Mouse (Mus musculus): ENCODE data around the gene Bcar3. TPM values are rescaled to one million over a fixed set of nuclear protein-coding genes. Genes with fewer than 3 reads are reported as not detected.

The Bcar3 gene
- polyA plus RNA-seq, 1 experiment: 93.8 TPM

DNA sequence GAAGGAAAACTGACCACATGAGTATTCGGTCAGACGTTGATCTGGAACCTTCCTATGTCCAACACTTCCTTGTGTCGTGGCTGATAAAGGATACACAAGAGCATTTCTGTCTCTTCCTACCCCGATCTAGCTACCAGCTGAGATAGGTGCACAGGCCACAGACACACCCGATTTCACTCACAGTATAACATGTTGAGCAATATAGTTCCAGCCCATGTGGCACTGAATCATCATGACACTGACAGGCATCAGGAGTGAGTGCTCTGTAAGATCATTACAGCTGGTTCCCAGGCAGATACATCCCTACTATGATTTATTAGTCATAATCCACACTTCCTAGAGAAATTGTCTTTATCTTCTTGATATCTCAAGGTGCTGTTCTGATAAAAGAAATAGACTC, 54.7 kb downstream of the Bcar3 start:
- H3K36me3 ChIP-seq (ENCODE audit: control insufficient read depth, insufficient read depth, low read length): no peaks in the 10 kb centered on the region
- H3K27me3 ChIP-seq (ENCODE audit: control insufficient read depth, insufficient read depth, low read length): no peaks in the 10 kb centered on the region
- 41% methylated on average over 5 of the region's 5 CpGs for WGBS
- TF ChIP-seq POLR2A (IDR thresholded peaks at IDR 0.05; ENCODE audit: low read depth, low read length): no peak
- TF ChIP-seq CTCF (IDR thresholded peaks at IDR 0.05; ENCODE audit: extremely low read depth, insufficient read length, insufficient replicate concordance, low read depth, low read length): no peak
- no peak overlapping the region for H3K4me3 ChIP-seq (ENCODE audit: low read depth, low read length)
- peaks cover 25% of the 10 kb centered on the region for H3K4me1 ChIP-seq (ENCODE audit: control insufficient read depth, insufficient read depth, insufficient read length, low read length)
- H3K27ac ChIP-seq (ENCODE audit: insufficient read depth, low read depth, low read length): peak overlapping the region; percentile 13

DNA sequence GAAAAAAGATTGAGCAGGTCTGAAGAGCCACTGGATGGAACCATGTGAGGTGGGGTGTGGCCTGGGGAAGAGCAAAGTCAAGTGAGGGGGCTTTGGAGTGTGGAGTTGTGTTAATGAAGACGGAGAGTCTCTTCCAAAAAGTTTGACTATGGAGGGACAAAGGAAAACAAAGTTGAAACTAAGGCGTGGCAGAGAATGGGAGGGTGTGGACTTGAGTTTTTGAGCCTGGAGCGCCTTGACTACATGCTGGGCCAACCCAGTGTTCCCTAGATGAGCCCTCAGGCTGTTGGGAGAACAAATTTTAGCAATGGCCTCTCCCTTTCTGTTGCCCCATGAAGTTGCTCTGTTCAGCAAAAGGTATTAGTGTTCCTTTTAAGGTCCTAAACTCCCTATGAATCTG, 58.9 kb downstream of the Bcar3 start:
- WGBS: 65% methylated on average over 3 of the region's 3 CpGs
- TF ChIP-seq POLR2A (IDR thresholded peaks at IDR 0.05; ENCODE audit: low read depth, low read length) (no peak), CTCF (IDR thresholded peaks at IDR 0.05; ENCODE audit: extremely low read depth, insufficient read length, insufficient replicate concordance, low read depth, low read length) (no peak)
- no peak overlapping the region for H3K27ac ChIP-seq (ENCODE audit: insufficient read depth, low read depth, low read length)
- no peaks in the 10 kb centered on the region for H3K36me3 ChIP-seq (ENCODE audit: control insufficient read depth, insufficient read depth, low read length)
- peaks cover 7% of the 10 kb centered on the region for H3K4me1 ChIP-seq (ENCODE audit: control insufficient read depth, insufficient read depth, insufficient read length, low read length)
- no peak overlapping the region for H3K4me3 ChIP-seq (ENCODE audit: low read depth, low read length)
- H3K27me3 ChIP-seq (ENCODE audit: control insufficient read depth, insufficient read depth, low read length): no peaks in the 10 kb centered on the region

DNA sequence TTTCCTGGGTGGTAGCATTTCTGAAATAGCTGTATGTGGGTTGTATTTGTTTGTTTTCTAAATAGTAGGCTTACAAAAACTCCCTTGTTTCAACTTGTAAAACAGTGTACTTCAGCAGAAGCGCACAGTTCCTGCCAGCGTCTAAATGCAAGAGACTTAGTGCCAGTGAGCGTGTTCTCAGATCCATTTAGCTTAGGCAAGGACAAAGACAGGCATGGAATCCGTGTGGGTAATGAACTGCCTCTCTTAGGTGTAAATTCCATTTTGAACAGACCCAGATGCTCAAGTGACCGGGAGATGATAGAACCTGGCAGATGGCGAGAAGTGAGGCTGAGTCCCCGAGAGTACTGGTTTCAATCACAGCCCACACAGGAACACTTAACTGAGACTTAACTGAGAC, 65.5 kb downstream of the Bcar3 start:
- Histone ChIP-seq H3K4me1 (ENCODE audit: control insufficient read depth, insufficient read depth, insufficient read length, low read length) (no peaks in the 10 kb centered on the region), H3K27ac (ENCODE audit: insufficient read depth, low read depth, low read length) (no peak overlapping the region), H3K27me3 (ENCODE audit: control insufficient read depth, insufficient read depth, low read length) (no peaks in the 10 kb centered on the region), H3K4me3 (ENCODE audit: low read depth, low read length) (no peak overlapping the region), H3K36me3 (ENCODE audit: control insufficient read depth, insufficient read depth, low read length) (no peaks in the 10 kb centered on the region)
- TF ChIP-seq POLR2A (IDR thresholded peaks at IDR 0.05; ENCODE audit: low read depth, low read length) (no peak), CTCF (IDR thresholded peaks at IDR 0.05; ENCODE audit: extremely low read depth, insufficient read length, insufficient replicate concordance, low read depth, low read length) (no peak)
- WGBS: 89% methylated on average over 7 of the region's 7 CpGs

DNA sequence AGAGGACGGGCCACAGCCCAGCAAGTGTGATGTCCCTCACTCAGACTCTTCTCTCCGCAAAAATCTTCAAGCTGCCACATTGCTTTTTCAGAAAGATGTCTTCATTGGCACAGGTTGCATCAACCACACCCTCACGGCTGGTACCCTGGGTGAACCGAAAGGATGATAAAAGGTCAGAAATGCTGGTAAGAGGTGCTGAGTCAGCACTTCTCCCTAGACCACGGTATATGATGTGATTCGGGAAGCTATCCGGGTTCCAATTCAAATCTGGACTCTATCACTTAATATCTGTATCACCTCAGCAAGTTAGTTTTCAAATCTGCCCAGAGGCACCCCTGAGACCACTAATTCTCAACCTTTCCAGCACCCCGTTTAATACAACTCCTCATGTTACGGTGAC, 66.0 kb downstream of the Bcar3 start:
- no peak overlapping the region for H3K27ac ChIP-seq (ENCODE audit: insufficient read depth, low read depth, low read length)
- H3K27me3 ChIP-seq (ENCODE audit: control insufficient read depth, insufficient read depth, low read length): no peaks in the 10 kb centered on the region
- H3K4me3 ChIP-seq (ENCODE audit: low read depth, low read length): no peak overlapping the region
- 94% methylated on average over 9 of the region's 9 CpGs for WGBS
- H3K4me1 ChIP-seq (ENCODE audit: control insufficient read depth, insufficient read depth, insufficient read length, low read length): no peaks in the 10 kb centered on the region
- H3K36me3 ChIP-seq (ENCODE audit: control insufficient read depth, insufficient read depth, low read length): no peaks in the 10 kb centered on the region
- TF ChIP-seq CTCF (IDR thresholded peaks at IDR 0.05; ENCODE audit: extremely low read depth, insufficient read length, insufficient replicate concordance, low read depth, low read length) (no peak), POLR2A (IDR thresholded peaks at IDR 0.05; ENCODE audit: low read depth, low read length) (no peak)

DNA sequence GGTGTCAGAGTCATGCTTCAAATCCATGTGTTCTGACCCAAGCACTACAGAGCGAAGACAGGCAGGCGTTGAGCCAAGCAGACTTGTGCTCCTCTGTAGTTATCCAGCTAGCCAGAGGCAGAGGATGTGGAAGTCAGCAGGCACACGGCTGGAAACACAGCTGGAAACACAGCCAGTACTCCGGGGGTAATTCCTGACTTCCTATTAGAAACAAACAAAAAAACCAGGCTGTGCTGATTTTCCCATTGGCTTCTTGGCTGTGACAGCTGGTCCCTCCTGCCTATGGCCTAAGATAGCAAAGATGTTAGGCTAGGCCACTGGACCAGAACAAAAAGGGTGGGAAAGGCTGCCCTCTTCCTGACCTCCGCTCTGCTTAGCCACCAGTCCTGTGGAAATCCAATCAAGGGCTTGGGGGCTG, 66.8 kb downstream of the Bcar3 start:
- Histone ChIP-seq H3K4me1 (ENCODE audit: control insufficient read depth, insufficient read depth, insufficient read length, low read length) (no peaks in the 10 kb centered on the region), H3K27me3 (ENCODE audit: control insufficient read depth, insufficient read depth, low read length) (no peaks in the 10 kb centered on the region), H3K27ac (ENCODE audit: insufficient read depth, low read depth, low read length) (no peak overlapping the region), H3K36me3 (ENCODE audit: control insufficient read depth, insufficient read depth, low read length) (no peaks in the 10 kb centered on the region), H3K4me3 (ENCODE audit: low read depth, low read length) (no peak overlapping the region)
- TF ChIP-seq CTCF (IDR thresholded peaks at IDR 0.05; ENCODE audit: extremely low read depth, insufficient read length, insufficient replicate concordance, low read depth, low read length) (no peak), POLR2A (IDR thresholded peaks at IDR 0.05; ENCODE audit: low read depth, low read length) (no peak)
- 72% methylated on average over 5 of the region's 5 CpGs for WGBS

DNA sequence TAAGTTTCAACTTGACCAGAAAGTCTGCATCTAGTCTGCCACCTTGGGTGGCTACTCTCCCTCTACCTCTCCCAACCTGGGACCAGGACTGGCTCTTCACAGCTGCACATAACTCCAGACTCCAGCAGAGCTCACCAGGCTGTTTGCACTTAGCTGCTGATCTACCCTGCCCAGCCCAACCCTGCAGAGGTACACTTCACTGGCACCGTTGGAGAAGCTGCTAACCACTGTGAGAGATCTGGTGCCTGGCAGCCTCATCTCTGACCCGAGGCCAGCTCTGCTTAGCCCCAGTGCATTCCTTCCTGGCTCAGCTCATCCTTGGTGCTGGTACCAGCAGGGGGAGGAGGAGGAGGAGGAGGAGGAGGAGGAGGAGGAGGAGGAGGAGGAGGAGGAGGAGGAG, 68.8 kb downstream of the Bcar3 start:
- Histone ChIP-seq H3K27ac (ENCODE audit: insufficient read depth, low read depth, low read length) (no peak overlapping the region), H3K4me1 (ENCODE audit: control insufficient read depth, insufficient read depth, insufficient read length, low read length) (no peaks in the 10 kb centered on the region), H3K27me3 (ENCODE audit: control insufficient read depth, insufficient read depth, low read length) (no peaks in the 10 kb centered on the region), H3K4me3 (ENCODE audit: low read depth, low read length) (no peak overlapping the region), H3K36me3 (ENCODE audit: control insufficient read depth, insufficient read depth, low read length) (no peaks in the 10 kb centered on the region)
- TF ChIP-seq POLR2A (IDR thresholded peaks at IDR 0.05; ENCODE audit: low read depth, low read length) (no peak), CTCF (IDR thresholded peaks at IDR 0.05; ENCODE audit: extremely low read depth, insufficient read length, insufficient replicate concordance, low read depth, low read length) (no peak)
- 24% methylated on average over 2 of the region's 2 CpGs for WGBS

DNA sequence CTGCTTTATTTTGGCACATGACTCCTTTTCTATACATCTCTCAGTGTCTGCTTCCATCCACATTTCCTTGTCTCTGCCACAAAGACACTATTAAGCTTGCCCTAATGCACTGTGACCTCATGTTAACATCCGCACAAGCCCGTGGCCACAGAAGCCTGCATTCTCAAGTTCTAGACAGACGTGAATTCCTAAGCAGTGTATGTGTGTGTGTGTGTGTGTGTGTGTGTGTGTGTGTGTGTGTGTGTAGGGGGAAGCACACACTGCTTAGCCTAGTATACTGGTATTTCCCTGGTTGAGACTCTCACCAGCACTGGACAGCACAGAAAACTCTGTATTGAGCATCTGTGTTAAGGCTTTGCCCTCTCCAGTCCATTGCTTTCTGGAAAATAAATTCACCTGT, 70.6 kb downstream of the Bcar3 start:
- Histone ChIP-seq H3K4me3 (ENCODE audit: low read depth, low read length) (no peak overlapping the region), H3K27ac (ENCODE audit: insufficient read depth, low read depth, low read length) (no peak overlapping the region), H3K27me3 (ENCODE audit: control insufficient read depth, insufficient read depth, low read length) (no peaks in the 10 kb centered on the region), H3K36me3 (ENCODE audit: control insufficient read depth, insufficient read depth, low read length) (no peaks in the 10 kb centered on the region), H3K4me1 (ENCODE audit: control insufficient read depth, insufficient read depth, insufficient read length, low read length) (peaks cover under 1% of the 10 kb centered on the region; the same call in 1 of the 2 replicates)
- no peak for TF ChIP-seq POLR2A (IDR thresholded peaks at IDR 0.05; ENCODE audit: low read depth, low read length)
- no peak for TF ChIP-seq CTCF (IDR thresholded peaks at IDR 0.05; ENCODE audit: extremely low read depth, insufficient read length, insufficient replicate concordance, low read depth, low read length)
- WGBS: 76% methylated on average over 3 of the region's 3 CpGs

DNA sequence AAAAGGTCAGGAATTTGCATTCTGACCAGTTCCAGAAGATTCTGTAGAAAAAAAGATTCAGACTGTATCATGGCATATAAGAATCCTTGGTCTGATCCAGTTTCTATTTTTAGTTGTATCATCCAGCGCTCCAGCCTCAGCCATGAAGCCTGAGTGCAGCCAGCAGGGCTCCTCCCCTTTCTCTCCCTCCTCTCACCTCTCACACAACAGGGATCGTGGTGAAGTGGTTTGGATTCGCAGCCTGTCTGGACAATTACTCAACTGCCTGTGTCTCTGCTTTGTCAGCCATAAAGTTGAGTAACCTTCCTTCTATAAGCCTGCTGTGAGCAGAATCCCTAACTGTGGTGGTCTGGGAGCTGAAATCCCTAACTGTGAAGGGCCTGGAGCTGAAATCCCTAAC, 71.4 kb downstream of the Bcar3 start:
- Histone ChIP-seq H3K27me3 (ENCODE audit: control insufficient read depth, insufficient read depth, low read length) (no peaks in the 10 kb centered on the region), H3K27ac (ENCODE audit: insufficient read depth, low read depth, low read length) (no peak overlapping the region), H3K4me1 (ENCODE audit: control insufficient read depth, insufficient read depth, insufficient read length, low read length) (peaks cover 8% of the 10 kb centered on the region; the same call in 1 of the 2 replicates), H3K4me3 (ENCODE audit: low read depth, low read length) (no peak overlapping the region), H3K36me3 (ENCODE audit: control insufficient read depth, insufficient read depth, low read length) (no peaks in the 10 kb centered on the region)
- TF ChIP-seq CTCF (IDR thresholded peaks at IDR 0.05; ENCODE audit: extremely low read depth, insufficient read length, insufficient replicate concordance, low read depth, low read length) (no peak), POLR2A (IDR thresholded peaks at IDR 0.05; ENCODE audit: low read depth, low read length) (no peak)
- 41% methylated on average over 3 of the region's 3 CpGs for WGBS

Data from small intestine, adult 2 months (tissue).